Mouse (Mus musculus) liver, postnatal 0 days (tissue): ENCODE results near the gene Rps21. TPM values are rescaled to one million over a fixed set of nuclear protein-coding genes. Genes with fewer than 3 reads are reported as not detected.

Source experiments
- ATAC-seq: fragments of 200-750 bp; cut with Nextera tagmentation; 2 replicates; pipeline ENCODE4 v1.8.0; 2017; ENCODE audit warnings: mild to moderate bottlenecking, moderate library complexity
- DNase-seq: peaks from one replicate; pipeline ENCODE4 v3.0.0-alpha.2; 2016
- H3K27ac ChIP-seq: fragments of 300-500 bp; sonication (generic); 2 replicates; pipeline ENCODE4 v1.5.1; 2014; ENCODE audit warnings: antibody characterized with exemption, moderate library complexity, mild to moderate bottlenecking, low read depth
- H3K27me3 ChIP-seq: fragments of 300-500 bp; sonication (generic); 2 replicates; pipeline ENCODE4 v1.6.1; 2014; ENCODE audit warnings: low read length, control low read depth, mixed read lengths; ENCODE audit not compliant: insufficient read depth
- H3K36me3 ChIP-seq: fragments of 300-500 bp; sonication (generic); replicated peaks from 2 replicates; pipeline ENCODE4 v1.6.1; 2014; ENCODE audit warnings: mild to moderate bottlenecking, control low read depth, low read length, moderate library complexity, mixed read lengths; ENCODE audit not compliant: insufficient read depth
- H3K4me1 ChIP-seq: fragments of 300-500 bp; sonication (generic); 2 replicates; pipeline ENCODE4 v1.6.1; 2014; ENCODE audit warnings: antibody characterized with exemption, mild to moderate bottlenecking, control low read depth; ENCODE audit not compliant: insufficient read depth
- H3K4me2 ChIP-seq: fragments of 300-500 bp; sonication (generic); 2 replicates; pipeline ENCODE4 v1.6.1; 2014; ENCODE audit warnings: low read depth, mild to moderate bottlenecking, low read length, moderate library complexity, mixed read lengths
- H3K4me3 ChIP-seq: fragments of 300-500 bp; sonication (generic); 2 replicates; pipeline ENCODE4 v1.5.1; 2014; ENCODE audit warnings: low read depth, low read length
- H3K9ac ChIP-seq: fragments of 300-500 bp; sonication (generic); replicated peaks from 2 replicates; pipeline ENCODE4 v1.6.1; 2014; ENCODE audit warnings: mild to moderate bottlenecking, moderate library complexity
- H3K9me3 ChIP-seq: fragments of 300-500 bp; sonication (generic); 2 replicates; pipeline ENCODE4 v1.6.1; 2016; ENCODE audit warnings: mild to moderate bottlenecking, control low read depth, low read length, mixed read lengths
- CTCF ChIP-seq: sonication (generic); IDR thresholded peaks from 2 replicates; pipeline ENCODE4 v1.5.1; 2016; ENCODE audit warnings: antibody characterized with exemption, low read depth
- EP300 ChIP-seq: IDR thresholded peaks from 2 replicates; pipeline ENCODE4 v1.6.1; 2016; ENCODE audit warnings: antibody characterized with exemption, low read depth, mild to moderate bottlenecking
- WGBS: fragments of 180-500 bp; shearing (Covaris S2); extraction: QIAGEN DNeasy Blood & Tissue Kit; methylation state at CpG from one replicate; pipeline ENCODE4 v1.1.7; 2014; ENCODE audit not compliant: insufficient replicate concordance; 5-methylcytosine and 5-hydroxymethylcytosine counted together
- microRNA-seq: library from miRNA; unstranded; fragments of <30 nt; microRNA quantifications from one replicate; pipeline ENCODE4, GENCODE M21; 2016
- polyA plus RNA-seq: library from polyadenylated mRNA; unstranded; fragments of >200 nt; fragmentation: Nextera tagmentation; extraction: Ambion mirVana; gene quantifications from 2 replicates; pipeline ENCODE4 v1.2.1, GENCODE M21; 2015

Rps21 gene
- polyA plus RNA-seq, 1 experiment from 2014 or later, result 382 TPM

GRCm38 (mm10) chr2:180306423-180307168 lies 49.4 kb downstream of the Rps21 start:
- Histone ChIP-seq H3K4me2 (no peak overlapping the region), H3K27me3 (no peaks in the 10 kb centered on the region), H3K4me3 (no peak overlapping the region), H3K9me3 (no peaks in the 10 kb centered on the region), H3K36me3 (no peaks in the 10 kb centered on the region), H3K9ac (no peak overlapping the region), H3K4me1 (no peaks in the 10 kb centered on the region), H3K27ac (no peak overlapping the region)
- WGBS, result 77% methylated on average over 8 of the region's 8 CpGs
- TF ChIP-seq CTCF (no peak), EP300 (no peak)
- DNase-seq, result no peak
- no peak for ATAC-seq

GRCm38 (mm10) chr2:180307680-180308079 lies 50.5 kb downstream of the Rps21 start:
- no peak for TF ChIP-seq EP300
- no peak for TF ChIP-seq CTCF
- no peaks in the 10 kb centered on the region for H3K4me1 ChIP-seq
- ATAC-seq (no peak), DNase-seq (no peak)
- H3K9me3 ChIP-seq, result no peaks in the 10 kb centered on the region
- no peaks in the 10 kb centered on the region for H3K36me3 ChIP-seq
- H3K4me2 ChIP-seq, result no peak overlapping the region
- H3K27me3 ChIP-seq, result no peaks in the 10 kb centered on the region
- WGBS, result 31% methylated on average over 2 of the region's 2 CpGs
- no peak overlapping the region for H3K9ac ChIP-seq
- no peak overlapping the region for H3K4me3 ChIP-seq
- no peak overlapping the region for H3K27ac ChIP-seq

Small RNA genes within 50 kb of the gene (microRNA-seq; reads per million reads assigned to microRNA genes)
- not detected for gene Mir3091

Other genes starting within 250 kb of the Rps21 start
- 1.6 and 1.7 TPM in 2 replicates for gene Lsm14b, start 232.4 kb upstream of the Rps21 start, polyA plus RNA-seq
- gene Psma7, start 214.9 kb upstream of the Rps21 start, polyA plus RNA-seq, result 264 and 278 TPM in 2 replicates
- 0.50 and 0.62 TPM in 2 replicates for gene Ss18l1, start 214.9 kb upstream of the Rps21 start, polyA plus RNA-seq
- 9.6 and 9.8 TPM in 2 replicates for gene Mtg2, start 186.8 kb upstream of the Rps21 start, polyA plus RNA-seq
- not detected in 2 replicates for gene Hrh3, start 152.9 kb upstream of the Rps21 start, polyA plus RNA-seq
- 9.6 and 10.5 TPM in 2 replicates for gene Osbpl2, start 138.1 kb upstream of the Rps21 start, polyA plus RNA-seq
- gene Adrm1, start 85.9 kb upstream of the Rps21 start, polyA plus RNA-seq, result 91.9 and 98.0 TPM in 2 replicates
- gene Lama5, start 31.5 kb upstream of the Rps21 start, polyA plus RNA-seq, result 2.1 and 2.2 TPM in 2 replicates
- 4.7 and 5.2 TPM in 2 replicates for gene Cables2, start 16.1 kb downstream of the Rps21 start, polyA plus RNA-seq
- not detected in 2 replicates for gene Rbbp8nl, start 32.5 kb downstream of the Rps21 start, polyA plus RNA-seq
- gene Gata5, start 77.3 kb downstream of the Rps21 start, polyA plus RNA-seq, result 0.08 and 0.11 TPM in 2 replicates
- 0.86 and 0.91 TPM in 2 replicates for gene Slco4a1, start 198.9 kb downstream of the Rps21 start, polyA plus RNA-seq
- gene Ntsr1, start 242.6 kb downstream of the Rps21 start, polyA plus RNA-seq, result not detected in 2 replicates